Mouse (Mus musculus) embryonic stem cell, embryonic (primary cell): Measurements from ENCODE around the gene Prss40.

Source experiments
- CTCF ChIA-PET, 4 experiments: fragments of 300-600 bp in 2 of 4; fragments of 350-600 bp in 2 of 4; sonication (Branson Sonifier 250); formaldehyde crosslinking; loops; one replicate each; lab custom pipeline; 2022; ENCODE audit warnings: inconsistent platforms in 2 of 4; lab: Charles Lee
- POLR2A ChIA-PET, 4 experiments: fragments of 300-600 bp in 2 of 4; fragments of 350-600 bp in 2 of 4; sonication (Branson Sonifier 250); formaldehyde crosslinking; loops; one replicate each; lab custom pipeline; 2022; ENCODE audit warnings: antibody characterized with exemption in 4 of 4, inconsistent platforms in 1 of 4; lab: Charles Lee

The Prss40 gene

GRCm38 (mm10) chr1:34560843-34561242 is at the start of gene Prss40:
Gene Prss40, minus strand, starts transcription at chr1:34560943.
- CTCF ChIA-PET, result interaction anchor here in 1 of 4 experiments (0.8 kb wide), 1 partner anchor 49 kb away, joined by 3 read pairs; no protein-coding TSS in a partner anchor
- POLR2A ChIA-PET, result interaction anchor here in 3 of 4 experiments (0.6 to 1.4 kb wide), 5 partner anchors 9 to 240 kb away, joined by 3 to 4 read pairs (median 3); partner anchors contain the start of genes Amer3 (in 1 of the 3) and Ptpn18 (in 1 of the 3)

- POLR2A ChIA-PET, result no interaction called here
- CTCF ChIA-PET, result interaction anchor here (0.7 to 1.8 kb wide), 4 partner anchors 13 to 91 kb away, joined by 3 to 14 read pairs (median 4); no protein-coding TSS in a partner anchor
Observed at GRCm38 (mm10) chr1:34602363-34602762, 41.6 kb upstream of the Prss40 start.

DNA sequence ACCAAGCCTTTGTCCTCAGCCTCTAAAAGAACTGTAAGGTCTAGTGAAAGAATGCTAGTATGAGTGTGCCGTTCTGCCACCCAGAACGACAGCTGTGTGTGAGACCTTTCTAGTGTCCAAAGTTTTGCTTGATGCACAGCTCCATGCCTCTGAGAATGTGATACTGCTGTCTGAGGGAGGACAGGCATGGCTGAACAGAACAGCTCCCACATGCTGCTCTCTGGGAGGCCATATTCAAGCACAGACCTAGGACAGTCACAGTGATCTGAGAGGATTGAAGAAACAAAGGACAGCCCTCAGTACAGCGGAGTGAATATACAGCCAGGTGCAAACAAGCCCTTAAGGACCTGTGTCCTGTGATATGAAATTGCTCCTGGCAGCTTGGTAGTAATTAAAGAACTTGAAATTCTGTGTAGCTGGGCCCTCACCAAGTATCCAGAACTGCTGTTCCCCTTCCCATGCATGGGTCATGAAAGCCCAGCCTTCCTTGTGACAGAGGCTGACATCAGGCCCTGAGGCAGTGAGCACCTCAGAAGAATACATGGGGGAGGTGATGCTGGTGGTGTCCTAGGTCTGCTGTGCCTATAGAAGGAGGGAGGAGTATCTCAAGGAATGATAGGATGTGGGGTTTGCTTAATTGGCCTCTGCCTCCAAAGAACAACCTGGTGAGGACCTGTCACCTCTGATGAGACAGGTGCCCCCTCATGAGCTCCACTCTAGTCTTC is 40.7 kb upstream of the Prss40 start:
- ChIA-PET CTCF (interaction anchor here in 3 of 4 experiments (0.7 to 1.8 kb wide), 4 partner anchors 90 to 115 kb away, joined by 3 to 14 read pairs (median 4); no protein-coding TSS in a partner anchor), POLR2A (no interaction called here)

GRCm38 (mm10) chr1:34600000-34600399 is 39.3 kb upstream of the Prss40 start:
- CTCF ChIA-PET, result interaction anchor here in 2 of 4 experiments (0.5 to 0.9 kb wide), 3 partner anchors 9 to 113 kb away, joined by 3 to 11 read pairs (median 3); no protein-coding TSS in a partner anchor
- POLR2A ChIA-PET, result interaction anchor here in 1 of 4 experiments (1.5 kb wide), 1 partner anchor 131 kb away, joined by 3 read pairs; no protein-coding TSS in a partner anchor

- ChIA-PET POLR2A (interaction anchor here in 1 of 4 experiments (0.8 kb wide), 1 partner anchor 8 kb away, joined by 3 read pairs; the partner anchor contains the start of gene Amer3), CTCF (interaction anchor here in 2 of 4 experiments (0.5 to 1.8 kb wide), 4 partner anchors 8 to 145 kb away, joined by 3 to 4 read pairs (median 4); partner anchors contain the start of gene Amer3 (in 1 of the 2))
Observed at GRCm38 (mm10) chr1:34587298-34588096, 26.8 kb upstream of the Prss40 start.

GRCm38 (mm10) chr1:34584736-34585135 is 24.0 kb upstream of the Prss40 start:
- ChIA-PET CTCF (interaction anchor here in 1 of 4 experiments (1.8 kb wide), 1 partner anchor 44 kb away, joined by 4 read pairs; no protein-coding TSS in a partner anchor), POLR2A (no interaction called here)

DNA sequence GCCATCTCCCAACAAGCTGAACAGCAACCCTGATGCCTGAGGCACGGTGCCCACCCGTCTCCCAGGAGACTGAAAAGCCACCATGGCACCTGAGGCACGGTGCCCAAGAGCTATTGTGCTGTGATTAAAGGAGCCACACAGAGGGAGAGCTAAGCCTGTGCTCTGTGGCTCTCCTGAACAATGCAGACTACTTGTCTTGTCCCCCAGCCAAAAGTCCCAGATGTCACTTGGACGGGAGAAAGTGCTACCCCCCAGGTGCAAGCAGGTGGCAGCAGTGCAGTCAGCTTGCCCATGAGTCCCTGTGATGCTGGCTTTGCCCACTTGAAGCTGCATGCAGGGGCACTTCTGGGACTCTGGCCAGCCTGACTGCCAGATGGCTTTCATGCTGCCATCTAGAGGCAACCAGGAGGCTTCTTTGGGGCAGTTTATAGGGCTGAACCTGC is 23.1 kb upstream of the Prss40 start:
- ChIA-PET CTCF (interaction anchor here in 2 of 4 experiments (0.7 to 1.8 kb wide), 3 partner anchors 38 to 43 kb away, joined by 3 to 4 read pairs (median 4); no protein-coding TSS in a partner anchor), POLR2A (interaction anchor here in 1 of 4 experiments (0.7 kb wide), 1 partner anchor 284 kb away, joined by 11 read pairs; no protein-coding TSS in a partner anchor)

GRCm38 (mm10) chr1:34582218-34582617 is 21.5 kb upstream of the Prss40 start:
- ChIA-PET POLR2A (no interaction called here), CTCF (no interaction called here)

DNA sequence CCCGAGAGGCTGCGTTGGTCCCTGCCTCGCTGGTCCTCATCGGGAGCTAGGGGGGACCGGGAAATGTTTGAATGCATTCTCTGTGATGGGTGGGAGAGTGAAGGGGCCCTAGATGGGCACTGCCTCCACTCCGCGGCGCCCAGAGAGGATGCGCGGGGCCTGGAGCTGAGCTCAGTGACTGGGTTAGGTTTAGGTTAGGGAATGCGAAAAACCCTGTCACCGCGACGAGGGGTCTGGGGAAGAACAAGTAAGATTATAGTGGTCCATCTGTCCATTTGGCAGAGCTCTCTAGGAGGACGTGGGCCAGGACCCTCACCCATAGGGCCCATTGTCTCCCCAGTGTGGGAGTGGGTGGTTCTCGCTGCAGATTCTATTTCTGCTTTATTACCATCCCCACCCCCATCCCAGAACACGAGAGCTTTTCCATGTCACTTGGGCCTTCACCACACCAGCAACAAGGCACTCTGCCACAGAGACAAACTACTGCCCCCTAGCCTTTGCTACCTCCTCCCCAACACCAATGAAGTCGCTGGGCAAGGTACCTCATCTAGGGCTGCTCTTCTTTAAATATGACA is 19.1 kb upstream of the Prss40 start:
- POLR2A ChIA-PET, result interaction anchor here in 3 of 4 experiments (0.6 to 1.6 kb wide), 8 partner anchors 8 to 128 kb away, joined by 3 to 7 read pairs (median 3); partner anchors contain the start of gene Prss40 (in 1 of the 3)

GRCm38 (mm10) chr1:34578851-34579781 is 18.4 kb upstream of the Prss40 start, which contains the start of gene Amer3:
Gene Amer3, plus strand, starts transcription at chr1:34579657.
- POLR2A ChIA-PET, result interaction anchor here in 3 of 4 experiments (0.6 to 1.6 kb wide), 9 partner anchors 9 to 127 kb away, joined by 3 to 7 read pairs (median 3); partner anchors contain the start of gene Prss40 (in 1 of the 3)

More for the DNA sequence above, 19.1 kb upstream of the Prss40 start:
- CTCF ChIA-PET, result interaction anchor here in 3 of 4 experiments (0.5 to 1.7 kb wide), 10 partner anchors 8 to 171 kb away, joined by 3 to 7 read pairs (median 3); no protein-coding TSS in a partner anchor

DNA sequence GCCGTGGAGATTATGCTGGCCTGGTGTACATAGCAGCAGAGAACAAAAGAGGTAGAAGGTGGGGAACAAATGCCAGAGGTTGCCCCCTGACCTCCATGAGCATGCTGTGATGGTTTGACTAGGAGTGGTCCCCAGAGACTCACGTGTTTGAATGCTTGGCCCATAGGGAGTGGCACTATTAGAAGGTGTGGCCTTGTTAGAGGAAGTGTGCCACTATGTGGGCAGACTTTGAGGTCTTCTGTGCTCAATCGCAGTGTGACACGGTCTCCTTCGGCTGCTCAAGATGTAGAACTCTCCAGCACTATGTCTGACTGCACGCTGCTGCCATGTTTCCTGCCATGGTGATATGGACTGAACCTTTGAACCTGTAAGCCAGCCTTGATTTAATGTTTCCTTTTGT is 12.5 kb upstream of the Prss40 start:
- ChIA-PET CTCF (no interaction called here), POLR2A (no interaction called here)

More at GRCm38 (mm10) chr1:34578851-34579781, 18.4 kb upstream of the Prss40 start, which contains the start of gene Amer3:
- CTCF ChIA-PET, result interaction anchor here in 3 of 4 experiments (0.5 to 1.7 kb wide), 10 partner anchors 9 to 172 kb away, joined by 3 to 7 read pairs (median 3); no protein-coding TSS in a partner anchor

DNA sequence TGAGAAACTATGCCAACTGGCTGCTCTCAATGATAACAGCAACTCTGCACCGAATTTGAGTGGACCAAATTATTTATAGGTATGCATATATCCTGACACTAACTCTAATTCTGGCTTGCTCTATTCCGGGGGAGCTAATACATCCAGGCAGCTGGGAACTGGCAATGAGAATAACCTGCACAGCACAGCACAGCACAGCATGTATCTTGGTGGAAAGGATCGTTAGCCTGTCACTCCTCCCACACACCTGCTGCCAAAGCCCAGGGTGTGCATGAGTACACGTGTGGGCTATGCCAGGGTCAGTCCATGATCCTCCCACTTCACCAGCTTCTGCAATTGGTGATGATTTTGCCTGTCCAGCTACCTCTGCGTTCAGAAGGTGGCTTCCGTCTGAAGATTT is 10.7 kb upstream of the Prss40 start:
- ChIA-PET POLR2A (no interaction called here), CTCF (no interaction called here)

GRCm38 (mm10) chr1:34569876-34570275 is 9.1 kb upstream of the Prss40 start:
- POLR2A ChIA-PET, result interaction anchor here in 3 of 4 experiments (0.6 to 1.7 kb wide), 9 partner anchors 9 to 44 kb away, joined by 3 to 8 read pairs (median 4); partner anchors contain the start of genes Amer3 (in 2 of the 3) and Prss40 (in 1 of the 3)
- CTCF ChIA-PET, result interaction anchor here in 1 of 4 experiments (0.6 to 2.0 kb wide), 3 partner anchors 29 to 131 kb away, joined by 3 to 7 read pairs (median 4); no protein-coding TSS in a partner anchor

DNA sequence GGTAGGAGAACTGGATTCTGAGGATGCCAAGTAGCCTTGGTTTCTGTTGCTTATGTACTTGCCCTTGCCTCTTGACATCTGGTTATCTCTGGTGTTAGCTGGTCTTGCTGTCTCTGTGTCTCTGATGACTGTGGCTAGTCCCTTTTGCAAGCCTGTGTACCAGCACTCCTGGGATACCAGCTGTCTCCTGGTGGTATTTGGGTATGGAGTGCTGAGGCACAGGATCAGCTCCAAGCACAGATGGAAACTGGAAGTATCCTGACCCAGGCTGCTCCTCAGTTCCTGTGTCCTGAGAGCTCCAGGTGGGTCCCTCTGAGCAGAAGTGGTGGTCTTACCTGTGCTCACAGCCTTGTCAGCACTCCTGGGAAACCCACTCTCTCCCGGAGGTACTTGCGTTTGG is 7.4 kb upstream of the Prss40 start:
- CTCF ChIA-PET, result interaction anchor here in 1 of 4 experiments (0.6 kb wide), 1 partner anchor 83 kb away, joined by 3 read pairs; no protein-coding TSS in a partner anchor
- POLR2A ChIA-PET, result interaction anchor here in 1 of 4 experiments (1.2 kb wide), 1 partner anchor 11 kb away, joined by 4 read pairs; the partner anchor contains the start of gene Amer3

GRCm38 (mm10) chr1:34564383-34565045 is 3.8 kb upstream of the Prss40 start:
- CTCF ChIA-PET, result no interaction called here
- POLR2A ChIA-PET, result interaction anchor here in 1 of 4 experiments (0.6 kb wide), 1 partner anchor 14 kb away, joined by 4 read pairs; no protein-coding TSS in a partner anchor

DNA sequence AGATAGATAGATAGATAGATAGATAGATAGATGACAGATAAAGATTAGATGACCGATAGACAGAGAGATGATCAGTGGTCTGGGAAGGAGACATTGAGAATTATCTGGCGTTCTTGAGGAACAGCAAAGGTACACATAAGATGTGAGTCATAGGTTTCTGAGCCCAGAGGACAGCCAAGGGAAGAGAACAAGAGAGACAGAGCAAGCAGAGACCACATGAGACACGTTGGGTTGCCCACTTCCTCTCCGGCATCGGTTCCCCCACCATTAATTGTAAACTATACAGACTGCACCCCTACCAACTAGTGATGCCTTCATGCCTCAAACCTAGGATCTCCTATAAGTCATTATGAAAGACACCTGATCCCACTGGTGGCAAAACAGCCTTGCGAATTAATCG is 6.5 kb downstream of the Prss40 start:
- POLR2A ChIA-PET, result no interaction called here

More for the DNA sequence above, 6.5 kb downstream of the Prss40 start:
- CTCF ChIA-PET, result interaction anchor here in 1 of 4 experiments (0.5 kb wide), 1 partner anchor 1553 kb away, joined by 4 read pairs; no protein-coding TSS in a partner anchor
